ENCODE assay signal across 32 mouse cellular contexts in genomic region chr9:61144685-61145318, GRCm38 (mm10).
DNase-seq lines count a peak whose midpoint lies in the region; ATAC-seq lines count a peak whose summit lies in the region.
"Had no signal": no experiment of that assay in that cellular context is flagged by ENCODE, and none has a peak within 500 bp of the region (broad histone marks: within the 10 kb centered on the region; RNA-seq: fewer than 3 reads in every experiment).

No protein-coding gene starts in this region.

- H3K9me3 ChIP-seq in hindbrain, embryonic 13.5 days = no peaks in the 10 kb centered on the region
- H3K9me3 ChIP-seq in hindbrain, embryonic 12.5 days (replicated peaks) = no peaks in the 10 kb centered on the region
- H3K9me3 ChIP-seq in midbrain, embryonic 15.5 days = no peaks in the 10 kb centered on the region
- no peaks in the 10 kb centered on the region for H3K9me3 ChIP-seq in midbrain, embryonic 11.5 days (ENCODE audit: control insufficient read depth, low read length)
- no peaks in the 10 kb centered on the region for H3K9me3 ChIP-seq in hindbrain, embryonic 16.5 days (ENCODE audit: control insufficient read depth, low read length)
- no peaks in the 10 kb centered on the region for H3K9me3 ChIP-seq in neural tube, embryonic 14.5 days (ENCODE audit: control insufficient read depth, low read length)
- H3K9me3 ChIP-seq: embryonic facial prominence, embryonic 10.5 days; embryonic facial prominence, embryonic 15.5 days; heart, embryonic 10.5 days; heart, embryonic 15.5 days; limb, embryonic 10.5 days; limb, embryonic 15.5 days; liver, embryonic 13.5 days had no signal

- H3K9ac ChIP-seq in hindbrain, embryonic 13.5 days = no peak overlapping the region
- H3K9ac ChIP-seq in hindbrain, embryonic 12.5 days = no peak overlapping the region
- no peak overlapping the region for H3K9ac ChIP-seq in midbrain, embryonic 15.5 days
- no peak overlapping the region for H3K9ac ChIP-seq in midbrain, embryonic 11.5 days (ENCODE audit: low read length)
- no peak overlapping the region for H3K9ac ChIP-seq in hindbrain, embryonic 16.5 days (ENCODE audit: low read depth, low read length)
- H3K9ac ChIP-seq in neural tube, embryonic 14.5 days (replicated peaks; ENCODE audit: low read depth, low read length) = no peak overlapping the region
- H3K9ac ChIP-seq: embryonic facial prominence, embryonic 15.5 days; heart, embryonic 15.5 days; limb, embryonic 15.5 days; liver, embryonic 13.5 days had no signal

- H3K27me3 ChIP-seq in hindbrain, embryonic 13.5 days = peaks cover 10% of the 10 kb centered on the region; the same call in 1 of the 2 replicates
- H3K27me3 ChIP-seq in hindbrain, embryonic 12.5 days = peaks cover 8% of the 10 kb centered on the region; the same call in 1 of the 2 replicates
- no peaks in the 10 kb centered on the region for H3K27me3 ChIP-seq in midbrain, embryonic 15.5 days (replicated peaks)
- H3K27me3 ChIP-seq in midbrain, embryonic 11.5 days (ENCODE audit: control insufficient read depth, insufficient read depth, low read length) = no peaks in the 10 kb centered on the region
- no peaks in the 10 kb centered on the region; the same call in 1 of the 2 replicates for H3K27me3 ChIP-seq in hindbrain, embryonic 16.5 days (replicated peaks; ENCODE audit: control insufficient read depth, insufficient read depth, low read length)
- no peaks in the 10 kb centered on the region for H3K27me3 ChIP-seq in neural tube, embryonic 14.5 days (ENCODE audit: control insufficient read depth, insufficient read depth, low read length)
- H3K27me3 ChIP-seq: limb, embryonic 15.5 days; liver, embryonic 13.5 days had no signal

- no peak overlapping the region for H3K27ac ChIP-seq in hindbrain, embryonic 13.5 days
- no peak overlapping the region for H3K27ac ChIP-seq in hindbrain, embryonic 12.5 days
- H3K27ac ChIP-seq in midbrain, embryonic 15.5 days = no peak overlapping the region
- H3K27ac ChIP-seq in midbrain, embryonic 11.5 days (ENCODE audit: low read depth, low read length) = no peak overlapping the region
- no peak overlapping the region for H3K27ac ChIP-seq in hindbrain, embryonic 16.5 days (ENCODE audit: low read depth, low read length)
- H3K27ac ChIP-seq in neural tube, embryonic 14.5 days (ENCODE audit: low read depth, low read length) = no peak overlapping the region
- H3K27ac ChIP-seq: embryonic facial prominence, embryonic 10.5 days; embryonic facial prominence, embryonic 15.5 days; heart, embryonic 10.5 days; heart, embryonic 15.5 days; limb, embryonic 15.5 days; liver, embryonic 13.5 days; stomach, postnatal 0 days had no signal

- H3K36me3 ChIP-seq in hindbrain, embryonic 13.5 days = no peaks in the 10 kb centered on the region
- no peaks in the 10 kb centered on the region for H3K36me3 ChIP-seq in hindbrain, embryonic 12.5 days
- no peaks in the 10 kb centered on the region for H3K36me3 ChIP-seq in midbrain, embryonic 15.5 days (replicated peaks)
- H3K36me3 ChIP-seq in midbrain, embryonic 11.5 days (ENCODE audit: control insufficient read depth, insufficient read depth, low read length) = no peaks in the 10 kb centered on the region
- H3K36me3 ChIP-seq in hindbrain, embryonic 16.5 days (ENCODE audit: control insufficient read depth, insufficient read depth, low read length) = no peaks in the 10 kb centered on the region
- H3K36me3 ChIP-seq in neural tube, embryonic 14.5 days (ENCODE audit: control insufficient read depth, insufficient read depth, low read length) = no peaks in the 10 kb centered on the region
- H3K36me3 ChIP-seq: embryonic facial prominence, embryonic 10.5 days; embryonic facial prominence, embryonic 15.5 days; heart, embryonic 10.5 days; heart, embryonic 15.5 days; limb, embryonic 10.5 days; limb, embryonic 15.5 days; liver, embryonic 13.5 days had no signal

- DNase-seq in midbrain, embryonic 11.5 days (ENCODE audit: low spot score, missing footprints) = no peak
- DNase-seq in ovary, adult 18-20 months (ENCODE audit: low spot score) = no peak
- DNase-seq: adrenal gland, adult 2 months; adrenal gland, postnatal 36 days; B cell, adult 2 months; cerebellum, adult 2 months; cerebellum, postnatal 25 days; gastrocnemius, postnatal 25 days; heart, adult 11 months; kidney, postnatal 14 days; layer of hippocampus, adult 9-11 months; liver, embryonic 13.5 days; lung, adult 18-20 months; lung, postnatal 10 days; right cerebral cortex, adult 18-20 months; right cerebral cortex, postnatal 4 days; thymus, adult 18-20 months; thymus, postnatal 25 days had no signal

- peak; percentile 59; the same call in 1 of the 2 replicates for ATAC-seq in hindbrain, embryonic 13.5 days (ENCODE audit: low FRiP score)
- ATAC-seq in hindbrain, embryonic 12.5 days (ENCODE audit: low FRiP score) = no peak
- ATAC-seq in midbrain, embryonic 15.5 days (replicated peaks) = 0 out of 2 replicates have a peak, but pooled peaks have one; percentile 52
- ATAC-seq in midbrain, embryonic 11.5 days (ENCODE audit: low FRiP score) = no peak
- ATAC-seq in hindbrain, embryonic 16.5 days = peak; percentile 68; the same call in 1 of the 2 replicates
- ATAC-seq in neural tube, embryonic 14.5 days (ENCODE audit: low read depth) = peak; percentile 78
- ATAC-seq: activated CD4-positive, CD25-positive, alpha-beta regulatory T cell, adult 4 months; intestine, postnatal 0 days had no signal

- H3K4me3 ChIP-seq in hindbrain, embryonic 13.5 days = no peak overlapping the region
- H3K4me3 ChIP-seq in hindbrain, embryonic 12.5 days = no peak overlapping the region
- H3K4me3 ChIP-seq in midbrain, embryonic 15.5 days = no peak overlapping the region
- no peak overlapping the region for H3K4me3 ChIP-seq in midbrain, embryonic 11.5 days (ENCODE audit: low read depth, low read length)
- no peak overlapping the region for H3K4me3 ChIP-seq in hindbrain, embryonic 16.5 days (ENCODE audit: low read length)
- H3K4me3 ChIP-seq in neural tube, embryonic 14.5 days (ENCODE audit: low read depth, low read length) = no peak overlapping the region
- H3K4me3 ChIP-seq: embryonic facial prominence, embryonic 10.5 days; embryonic facial prominence, embryonic 15.5 days; heart, embryonic 10.5 days; heart, embryonic 15.5 days; limb, embryonic 10.5 days; limb, embryonic 15.5 days; liver, embryonic 13.5 days had no signal

- peaks cover 12% of the 10 kb centered on the region for H3K4me1 ChIP-seq in hindbrain, embryonic 13.5 days (replicated peaks)
- peaks cover 5% of the 10 kb centered on the region; the same call in 1 of the 2 replicates for H3K4me1 ChIP-seq in hindbrain, embryonic 12.5 days
- H3K4me1 ChIP-seq in midbrain, embryonic 15.5 days = peaks cover 8% of the 10 kb centered on the region; the same call in 1 of the 2 replicates
- H3K4me1 ChIP-seq in midbrain, embryonic 11.5 days (ENCODE audit: control insufficient read depth, insufficient read depth, low read length) = no peaks in the 10 kb centered on the region
- no peaks in the 10 kb centered on the region for H3K4me1 ChIP-seq in hindbrain, embryonic 16.5 days (ENCODE audit: control insufficient read depth, insufficient read depth, low read depth, low read length)
- no peaks in the 10 kb centered on the region for H3K4me1 ChIP-seq in neural tube, embryonic 14.5 days (ENCODE audit: control insufficient read depth, insufficient read depth, low read length)
- H3K4me1 ChIP-seq: embryonic facial prominence, embryonic 10.5 days; embryonic facial prominence, embryonic 15.5 days; heart, embryonic 10.5 days; heart, embryonic 15.5 days; liver, embryonic 13.5 days had no signal

- 61% methylated on average over 11 of the region's 11 CpGs for WGBS in hindbrain, embryonic 13.5 days
- 75% methylated on average over 11 of the region's 11 CpGs for WGBS in hindbrain, embryonic 12.5 days
- 59% methylated on average over 11 of the region's 11 CpGs for WGBS in midbrain, embryonic 15.5 days
- WGBS in midbrain, embryonic 11.5 days = 86% methylated on average over 11 of the region's 11 CpGs
- WGBS in hindbrain, embryonic 16.5 days = 49% methylated on average over 11 of the region's 11 CpGs
- 38% methylated on average over 11 of the region's 11 CpGs for WGBS in neural tube, embryonic 14.5 days

- no peak overlapping the region for H3K4me2 ChIP-seq in hindbrain, embryonic 13.5 days
- no peak overlapping the region for H3K4me2 ChIP-seq in hindbrain, embryonic 12.5 days (replicated peaks)
- no peak overlapping the region for H3K4me2 ChIP-seq in midbrain, embryonic 15.5 days
- H3K4me2 ChIP-seq in midbrain, embryonic 11.5 days = no peak overlapping the region
- no peak overlapping the region for H3K4me2 ChIP-seq in hindbrain, embryonic 16.5 days (ENCODE audit: low read length)
- H3K4me2 ChIP-seq in neural tube, embryonic 14.5 days (ENCODE audit: low read depth, low read length) = no peak overlapping the region
- H3K4me2 ChIP-seq: embryonic facial prominence, embryonic 15.5 days; heart, embryonic 15.5 days; limb, embryonic 15.5 days; liver, embryonic 13.5 days had no signal

Comparison
In these comparisons a context has a peak if more than half of its experiments do, and no peak if none do; other contexts are left out.
1. ATAC-seq: peak in hindbrain, embryonic 13.5 days (single experiment), midbrain, embryonic 15.5 days (single experiment), hindbrain, embryonic 16.5 days (single experiment) and neural tube, embryonic 14.5 days (single experiment); none in hindbrain, embryonic 12.5 days (single experiment) and midbrain, embryonic 11.5 days (single experiment).